Mouse (Mus musculus) embryonic facial prominence, embryonic 15.5 days (tissue): Measurements from ENCODE around the gene Trp53bp1. TPM values are rescaled to one million over a fixed set of nuclear protein-coding genes. Genes with fewer than 3 reads are reported as not detected.

Experiments
- ATAC-seq: fragments of 200-750 bp; cut with Nextera tagmentation; 2 replicates; pipeline ENCODE4 v1.8.0; 2017; ENCODE audit warnings: low read depth, moderate TSS enrichment; ENCODE audit not compliant: insufficient number of reproducible peaks, low FRiP score, low TSS enrichment
- H3K27ac ChIP-seq: fragments of 300-500 bp; sonication (generic); replicated peaks from 2 replicates; pipeline ENCODE4 v1.5.1; 2015; ENCODE audit warnings: mild to moderate bottlenecking, inconsistent platforms
- H3K27me3 ChIP-seq: fragments of 300-500 bp; sonication (generic); 2 replicates; pipeline ENCODE4 v1.6.1; 2015; ENCODE audit warnings: inconsistent platforms
- H3K36me3 ChIP-seq: fragments of 300-500 bp; sonication (generic); 2 replicates; pipeline ENCODE4 v1.6.1; 2015; ENCODE audit warnings: mild to moderate bottlenecking, inconsistent platforms
- H3K4me1 ChIP-seq: fragments of 300-500 bp; sonication (generic); 2 replicates; pipeline ENCODE4 v1.6.1; 2015; ENCODE audit warnings: inconsistent platforms
- H3K4me2 ChIP-seq: fragments of 300-500 bp; sonication (generic); replicated peaks from 2 replicates; pipeline ENCODE4 v1.6.1; 2015; ENCODE audit warnings: mild to moderate bottlenecking, inconsistent platforms
- H3K4me3 ChIP-seq: fragments of 300-500 bp; sonication (generic); replicated peaks from 2 replicates; pipeline ENCODE4 v1.5.1; 2015; ENCODE audit warnings: mild to moderate bottlenecking, inconsistent platforms
- H3K9ac ChIP-seq: fragments of 300-500 bp; sonication (generic); 2 replicates; pipeline ENCODE4 v1.6.1; 2015; ENCODE audit warnings: inconsistent platforms
- H3K9me3 ChIP-seq: fragments of 300-500 bp; sonication (generic); replicated peaks from 2 replicates; pipeline ENCODE4 v1.6.1; 2016; ENCODE audit warnings: inconsistent platforms
- WGBS: fragments of 180-500 bp; shearing (Covaris S2); methylation state at CpG from one replicate; pipeline ENCODE4 v1.1.7; 2015; 5-methylcytosine and 5-hydroxymethylcytosine counted together
- polyA plus RNA-seq: library from polyadenylated mRNA; unstranded; fragments of >200 nt; fragmentation: Nextera tagmentation; extraction: Ambion mirVana; gene quantifications from 2 replicates; pipeline ENCODE4 v1.2.1, GENCODE M21; 2015

Gene Trp53bp1
- 61.0 and 62.1 TPM in 2 replicates for polyA plus RNA-seq

DNA sequence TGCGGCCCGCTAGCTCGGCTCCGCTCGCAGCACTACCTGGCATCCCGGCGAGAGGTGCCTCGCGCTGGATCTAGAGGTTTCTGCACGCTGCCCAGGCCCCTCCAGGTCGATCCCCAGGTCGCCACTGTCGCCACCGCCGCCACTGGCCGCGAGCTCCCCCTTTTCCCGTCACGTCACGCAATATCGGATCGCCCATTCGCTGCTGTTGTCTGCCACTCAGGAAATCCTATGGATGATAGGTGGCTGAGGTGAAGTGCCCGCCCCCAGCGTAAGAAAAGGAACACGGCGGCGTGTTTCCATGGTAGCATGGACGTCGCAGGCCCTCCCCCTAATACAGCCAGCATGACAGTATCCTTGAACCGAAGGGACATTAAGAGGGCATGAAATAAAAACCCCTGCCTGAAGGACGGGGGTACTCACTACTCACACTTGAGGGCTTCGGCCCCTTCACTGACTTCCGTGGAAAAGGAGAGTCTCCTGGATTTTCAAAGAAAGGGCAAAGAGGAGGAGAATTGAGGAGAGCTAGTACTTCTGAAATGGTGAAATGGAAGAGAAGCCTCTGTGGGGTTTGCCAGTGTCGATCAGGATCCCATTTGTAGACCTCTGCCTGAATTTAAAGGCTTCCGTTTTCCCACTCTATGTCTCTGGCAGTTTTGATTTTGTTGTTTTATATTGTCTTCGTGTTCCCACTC lies at the start of gene Trp53bp1:
Trp53bp1 (minus strand) TSS at position 172 of the 692 bp plus-strand sequence.
- peak; percentile 98 for ATAC-seq
- Histone ChIP-seq H3K27me3 (no peaks in the 10 kb centered on the region), H3K27ac (peak within 1 kb of the TSS; percentile 80), H3K9me3 (no peaks in the 10 kb centered on the region), H3K9ac (peak within 1 kb of the TSS; percentile 80), H3K4me1 (peaks cover 19% of the 10 kb centered on the region), H3K36me3 (peaks cover 19% of the 10 kb centered on the region), H3K4me3 (peak within 1 kb of the TSS; percentile 93), H3K4me2 (peak within 1 kb of the TSS; percentile 57)
- under 1% methylated on average over 36 of the region's 37 CpGs for WGBS

DNA sequence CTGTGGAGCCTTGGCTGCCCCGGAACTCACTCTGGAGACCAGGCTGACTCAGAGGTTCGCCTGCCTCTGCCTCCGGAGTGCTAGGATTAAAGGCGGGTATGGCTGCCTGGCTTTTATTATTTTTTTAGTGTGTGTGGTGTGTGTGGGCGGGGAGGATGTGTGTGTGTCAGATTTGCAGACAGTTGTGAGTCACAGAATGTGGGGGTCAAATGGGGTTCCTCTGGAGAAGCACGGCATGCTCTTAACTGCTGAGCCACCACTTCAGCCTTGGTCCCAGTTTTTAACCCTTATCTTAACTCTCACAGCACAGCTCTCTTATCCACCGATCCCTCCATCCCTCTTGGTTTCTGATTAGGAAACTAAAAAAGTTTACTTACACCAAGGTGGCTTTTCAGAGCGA lies 45.1 kb upstream of the Trp53bp1 start:
- Histone ChIP-seq H3K4me3 (no peak overlapping the region), H3K4me1 (no peaks in the 10 kb centered on the region), H3K27me3 (no peaks in the 10 kb centered on the region), H3K27ac (no peak overlapping the region), H3K4me2 (no peak overlapping the region), H3K9me3 (no peaks in the 10 kb centered on the region), H3K36me3 (0 out of 2 replicates have a peak, but pooled peaks cover 5% of the 10 kb centered on the region), H3K9ac (no peak overlapping the region)
- ATAC-seq = no peak
- WGBS = 67% methylated on average over 8 of the region's 8 CpGs

DNA sequence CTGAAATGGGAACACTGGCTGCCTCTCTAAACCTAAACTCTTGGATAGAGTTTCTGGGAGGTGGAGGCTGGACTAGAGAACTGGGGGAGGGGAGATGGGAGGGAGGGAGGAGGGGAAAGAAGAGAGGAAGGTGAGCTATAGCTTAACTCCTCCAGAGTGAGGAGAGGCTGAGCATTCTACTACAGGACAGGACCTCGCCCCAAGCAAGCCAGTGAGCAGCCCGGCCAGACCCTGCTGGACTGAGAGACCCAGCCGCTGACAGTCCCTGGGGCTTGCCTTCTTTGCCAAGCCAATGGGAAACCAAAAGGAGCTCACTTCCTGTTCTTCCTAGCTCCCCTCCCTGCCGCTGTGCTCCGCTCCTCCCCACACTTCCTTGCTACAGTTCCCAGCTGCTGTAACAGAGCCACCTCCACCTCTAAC lies 37.8 kb upstream of the Trp53bp1 start:
- Histone ChIP-seq H3K27ac (no peak overlapping the region), H3K36me3 (peaks cover 3% of the 10 kb centered on the region; the same call in 1 of the 2 replicates), H3K9ac (no peak overlapping the region), H3K4me1 (peaks cover 5% of the 10 kb centered on the region; the same call in 1 of the 2 replicates), H3K9me3 (no peaks in the 10 kb centered on the region), H3K4me3 (0 out of 2 replicates have a peak overlapping the region, but pooled peaks have one; percentile 11), H3K4me2 (peak overlapping the region; percentile 25; the same call in 1 of the 2 replicates), H3K27me3 (no peaks in the 10 kb centered on the region)
- 19% methylated on average over 5 of the region's 5 CpGs for WGBS
- ATAC-seq = no peak; the same call in 1 of the 2 replicates

DNA sequence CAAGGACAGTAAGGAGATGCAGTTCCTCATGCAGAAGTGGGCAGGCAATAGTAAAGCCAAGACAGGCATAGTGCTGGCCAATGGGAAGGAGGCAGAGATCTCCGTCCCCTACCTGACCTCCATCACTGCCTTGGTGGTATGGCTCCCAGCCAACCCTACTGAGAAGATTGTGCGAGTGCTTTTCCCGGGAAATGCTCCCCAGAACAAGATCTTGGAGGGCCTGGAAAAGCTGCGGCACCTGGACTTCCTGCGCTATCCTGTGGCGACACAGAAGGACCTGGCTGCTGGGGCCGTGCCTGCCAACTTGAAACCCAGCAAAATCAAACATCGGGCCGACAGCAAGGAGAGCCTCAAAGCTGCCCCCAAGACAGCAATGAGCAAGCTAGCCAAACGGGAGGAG lies 28.8 kb upstream of the Trp53bp1 start:
- H3K4me1 ChIP-seq = peaks cover 28% of the 10 kb centered on the region
- peaks cover 33% of the 10 kb centered on the region for H3K36me3 ChIP-seq
- no peak for ATAC-seq
- no peak overlapping the region for H3K9ac ChIP-seq
- H3K27me3 ChIP-seq = peaks cover 36% of the 10 kb centered on the region
- H3K4me3 ChIP-seq = no peak overlapping the region
- no peaks in the 10 kb centered on the region for H3K9me3 ChIP-seq
- H3K4me2 ChIP-seq = no peak overlapping the region
- 81% methylated on average over 10 of the region's 10 CpGs for WGBS
- no peak overlapping the region for H3K27ac ChIP-seq

DNA sequence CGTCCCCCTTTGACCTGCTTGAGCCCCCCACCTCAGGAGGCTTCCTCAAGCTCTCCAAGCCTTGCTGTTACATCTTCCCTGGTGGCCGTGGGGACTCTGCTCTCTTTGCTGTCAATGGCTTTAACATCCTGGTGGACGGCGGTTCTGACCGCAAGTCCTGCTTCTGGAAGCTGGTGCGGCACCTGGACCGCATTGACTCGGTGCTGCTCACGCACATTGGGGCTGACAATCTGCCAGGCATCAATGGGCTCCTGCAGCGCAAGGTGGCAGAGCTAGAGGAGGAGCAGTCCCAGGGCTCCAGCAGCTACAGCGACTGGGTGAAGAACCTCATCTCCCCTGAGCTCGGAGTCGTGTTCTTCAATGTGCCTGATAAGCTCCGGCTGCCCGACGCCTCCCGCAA lies 28.3 kb upstream of the Trp53bp1 start:
- peaks cover 36% of the 10 kb centered on the region for H3K27me3 ChIP-seq
- no peak overlapping the region for H3K4me2 ChIP-seq
- no peaks in the 10 kb centered on the region for H3K9me3 ChIP-seq
- no peak overlapping the region for H3K9ac ChIP-seq
- peaks cover 34% of the 10 kb centered on the region for H3K4me1 ChIP-seq
- H3K4me3 ChIP-seq = no peak overlapping the region
- WGBS = 86% methylated on average over 17 of the region's 17 CpGs
- H3K36me3 ChIP-seq = peaks cover 32% of the 10 kb centered on the region
- ATAC-seq = no peak
- H3K27ac ChIP-seq = no peak overlapping the region

DNA sequence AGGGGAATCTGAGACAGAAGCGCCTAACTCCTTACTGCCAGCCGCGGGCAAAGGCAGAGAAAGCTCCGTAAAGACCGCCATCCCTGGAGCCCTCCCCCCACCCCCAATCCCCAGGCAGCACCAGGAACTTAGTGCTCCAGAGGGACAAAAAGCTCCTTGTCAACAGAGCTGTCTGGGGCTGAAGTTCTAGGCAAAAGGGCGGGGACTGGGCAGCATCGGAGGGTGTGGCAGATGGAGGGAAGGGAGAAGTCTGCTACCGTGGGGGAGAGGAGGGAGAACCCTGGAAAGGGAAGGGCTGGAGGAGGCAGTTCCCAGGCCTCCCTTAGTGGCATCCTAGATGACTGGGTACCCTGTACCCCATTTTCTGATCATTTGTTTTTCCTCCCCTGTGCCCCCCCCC lies 26.9 kb upstream of the Trp53bp1 start:
- H3K9me3 ChIP-seq = no peaks in the 10 kb centered on the region
- peak overlapping the region; percentile 10; the same call in 1 of the 2 replicates for H3K4me2 ChIP-seq
- peaks cover 31% of the 10 kb centered on the region; the same call in 1 of the 2 replicates for H3K36me3 ChIP-seq
- no peak overlapping the region for H3K9ac ChIP-seq
- WGBS = 9% methylated on average over 8 of the region's 8 CpGs
- peaks cover 36% of the 10 kb centered on the region for H3K27me3 ChIP-seq
- no peak for ATAC-seq
- H3K4me3 ChIP-seq = no peak overlapping the region
- H3K4me1 ChIP-seq = peaks cover 43% of the 10 kb centered on the region
- no peak overlapping the region for H3K27ac ChIP-seq

DNA sequence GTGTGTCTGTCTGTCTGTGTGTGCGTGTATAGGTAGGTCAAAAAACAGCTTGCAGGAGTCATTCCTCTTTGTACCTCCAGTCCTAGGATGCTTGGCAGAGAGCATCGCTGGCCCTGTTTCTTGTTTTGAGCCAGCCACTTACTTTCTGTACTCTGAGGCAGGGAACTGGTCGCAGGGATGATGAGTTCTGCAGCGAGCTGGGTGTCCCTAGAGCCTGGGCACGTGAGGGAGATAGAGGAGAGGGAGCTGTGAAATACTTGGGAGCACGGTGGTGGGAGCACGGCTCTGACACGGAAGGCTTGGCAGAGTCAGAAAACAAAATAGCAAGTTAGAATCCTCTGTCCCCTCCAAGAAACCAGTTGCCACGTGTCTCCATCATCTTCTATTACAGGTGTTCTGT lies 26.5 kb upstream of the Trp53bp1 start:
- 12% methylated on average over 9 of the region's 9 CpGs for WGBS
- Histone ChIP-seq H3K4me3 (no peak overlapping the region), H3K27ac (no peak overlapping the region), H3K4me1 (peaks cover 43% of the 10 kb centered on the region), H3K36me3 (peaks cover 27% of the 10 kb centered on the region; the same call in 1 of the 2 replicates), H3K9ac (no peak overlapping the region), H3K4me2 (peak overlapping the region; percentile 10; the same call in 1 of the 2 replicates), H3K9me3 (no peaks in the 10 kb centered on the region), H3K27me3 (peaks cover 36% of the 10 kb centered on the region)
- ATAC-seq = no peak

DNA sequence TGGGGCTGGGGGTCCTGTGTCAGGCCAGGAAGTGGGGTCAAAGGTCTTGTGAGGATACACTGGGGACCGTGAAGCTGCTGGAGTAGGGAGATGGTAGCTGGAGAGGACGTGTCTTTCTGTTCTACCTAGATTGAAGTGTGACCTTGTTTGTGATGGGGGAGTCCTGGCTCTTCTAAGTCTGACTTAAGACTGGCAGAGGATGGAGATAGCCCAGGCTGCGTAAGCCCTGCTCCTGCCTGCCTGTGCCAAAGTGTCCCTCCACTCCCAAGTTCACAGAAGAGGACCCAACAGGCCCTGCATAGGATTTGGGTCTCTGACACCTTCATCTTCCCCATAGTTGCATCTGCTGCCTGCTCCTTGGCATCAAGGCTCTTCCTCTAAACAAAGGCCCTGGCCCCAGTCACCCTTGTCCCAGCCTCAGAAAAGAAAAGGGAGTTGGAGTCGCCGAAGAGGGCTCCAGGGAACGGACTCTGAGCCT lies 25.6 kb upstream of the Trp53bp1 start:
- peak overlapping the region; percentile 56 for H3K4me3 ChIP-seq
- H3K9ac ChIP-seq = no peak overlapping the region
- no peaks in the 10 kb centered on the region for H3K9me3 ChIP-seq
- H3K4me2 ChIP-seq = peak overlapping the region; percentile 82
- peaks cover 42% of the 10 kb centered on the region for H3K27me3 ChIP-seq
- WGBS = 19% methylated on average over 6 of the region's 6 CpGs
- no peak for ATAC-seq
- peaks cover 19% of the 10 kb centered on the region; the same call in 1 of the 2 replicates for H3K36me3 ChIP-seq
- H3K4me1 ChIP-seq = peaks cover 43% of the 10 kb centered on the region
- no peak overlapping the region for H3K27ac ChIP-seq

DNA sequence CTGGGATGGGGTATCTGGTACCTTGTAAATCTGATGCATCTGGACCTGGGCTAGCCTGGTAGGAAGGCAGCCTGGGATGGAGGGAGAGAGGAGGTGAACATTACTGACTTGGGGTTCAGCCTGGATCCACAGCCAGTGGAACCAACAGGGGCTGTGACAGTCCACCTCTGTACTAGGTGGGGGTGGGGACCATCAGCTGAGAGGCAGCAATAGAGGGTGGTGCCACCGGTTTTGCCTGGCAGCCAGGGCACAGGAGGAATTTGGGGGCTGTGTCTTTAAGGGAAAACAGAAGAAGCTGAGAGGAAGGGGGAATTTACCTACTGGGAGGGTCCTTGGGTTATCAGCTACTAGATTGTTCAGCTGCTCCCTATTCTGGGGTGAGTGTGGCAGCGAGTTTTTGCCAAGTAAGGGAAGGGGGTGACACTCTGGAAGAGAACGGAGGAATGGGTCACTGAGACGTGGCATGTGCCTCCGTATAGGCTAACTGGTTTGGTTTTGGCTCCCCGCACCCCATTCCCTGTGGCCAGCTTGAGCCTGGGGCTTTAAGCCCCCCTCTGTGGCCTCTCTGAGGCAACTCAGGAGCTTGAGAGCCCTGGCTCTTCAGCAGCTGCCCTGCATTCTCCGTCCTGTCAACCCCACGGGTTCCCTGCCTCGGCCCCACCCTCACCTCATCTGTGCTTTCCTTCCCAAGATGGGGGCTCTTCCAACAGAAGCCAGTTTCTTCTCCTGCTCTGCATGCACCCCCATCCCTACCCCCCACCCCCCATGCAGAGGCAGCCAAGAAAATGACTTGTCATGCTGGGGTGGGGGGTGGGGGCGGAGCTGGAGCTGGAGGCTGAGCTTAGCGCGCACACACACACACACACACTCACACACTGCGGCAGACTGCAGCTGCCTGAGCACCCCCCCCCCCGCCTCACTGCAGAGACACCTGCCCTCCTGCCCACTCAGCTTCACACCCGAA lies 24.7 kb upstream of the Trp53bp1 start:
- H3K36me3 ChIP-seq = peaks cover 15% of the 10 kb centered on the region; the same call in 1 of the 2 replicates
- peak; percentile 48 for ATAC-seq
- H3K27ac ChIP-seq = peak overlapping the region; percentile 61
- peaks cover 51% of the 10 kb centered on the region for H3K27me3 ChIP-seq
- H3K9me3 ChIP-seq = no peaks in the 10 kb centered on the region
- 3% methylated on average over 15 of the region's 15 CpGs for WGBS
- H3K4me2 ChIP-seq = peak overlapping the region; percentile 82
- peak overlapping the region; percentile 4; the same call in 1 of the 2 replicates for H3K9ac ChIP-seq
- H3K4me1 ChIP-seq = peaks cover 43% of the 10 kb centered on the region
- peak overlapping the region; percentile 56 for H3K4me3 ChIP-seq

DNA sequence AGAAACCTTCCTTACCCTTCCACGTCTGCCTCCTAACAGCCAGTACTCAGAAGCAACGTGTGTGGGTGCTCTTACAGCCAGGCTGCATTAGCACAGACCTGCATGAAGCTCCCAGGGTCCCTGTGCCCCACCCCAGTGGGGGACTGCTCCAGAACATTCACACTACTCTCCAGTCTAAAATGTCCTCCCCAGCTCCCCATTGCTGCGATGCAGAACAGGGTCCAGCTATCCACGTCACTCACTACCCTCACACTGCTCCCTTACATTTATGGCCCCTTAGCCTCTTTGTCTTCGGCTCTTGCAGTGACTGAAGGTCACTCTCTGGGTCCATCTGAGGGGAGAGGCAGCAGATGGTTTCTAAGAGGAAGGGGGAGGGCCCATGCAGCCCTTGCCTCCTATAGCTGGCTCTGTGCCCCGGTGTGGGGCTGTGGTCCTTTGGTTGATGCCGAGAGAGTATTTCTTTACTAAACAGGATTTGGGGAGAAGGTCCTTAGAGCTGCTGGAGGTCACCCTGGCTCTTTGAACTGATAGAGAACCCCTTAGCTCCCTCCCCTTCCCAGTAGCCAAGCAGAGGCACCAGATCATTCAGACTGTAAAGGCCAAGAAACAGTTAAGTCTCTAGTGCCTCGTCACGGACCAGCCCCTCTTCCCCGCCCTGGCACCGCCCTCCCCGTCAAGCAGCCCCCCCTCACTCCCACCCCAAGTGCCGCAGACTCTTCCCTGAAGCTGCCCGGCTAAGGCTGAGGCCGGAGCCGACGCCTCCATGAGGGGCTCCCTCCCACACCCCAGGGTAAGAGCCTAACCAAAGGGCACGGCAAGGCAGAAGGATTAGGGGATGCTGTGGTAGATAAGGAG lies 23.8 kb upstream of the Trp53bp1 start:
- H3K4me2 ChIP-seq = peak overlapping the region; percentile 82
- peak overlapping the region; percentile 33; the same call in 1 of the 2 replicates for H3K9ac ChIP-seq
- 3% methylated on average over 18 of the region's 18 CpGs for WGBS
- ATAC-seq = peak; percentile 80
- H3K4me3 ChIP-seq = peak overlapping the region; percentile 56
- H3K27me3 ChIP-seq = peaks cover 59% of the 10 kb centered on the region
- peaks cover 8% of the 10 kb centered on the region; the same call in 1 of the 2 replicates for H3K36me3 ChIP-seq
- H3K4me1 ChIP-seq = peaks cover 45% of the 10 kb centered on the region
- H3K27ac ChIP-seq = peak overlapping the region; percentile 61
- H3K9me3 ChIP-seq = no peaks in the 10 kb centered on the region
